Mouse (Mus musculus) thymus, postnatal 36 days (tissue): Measurements from ENCODE around the gene Pdzk1.

ENCODE experiments used
- DNase-seq, 2 experiments: peaks; one replicate each; pipeline ENCODE4 v3.0.0; 2022; ENCODE audit warnings: mixed read lengths in 2 of 2

Gene Pdzk1

DNA sequence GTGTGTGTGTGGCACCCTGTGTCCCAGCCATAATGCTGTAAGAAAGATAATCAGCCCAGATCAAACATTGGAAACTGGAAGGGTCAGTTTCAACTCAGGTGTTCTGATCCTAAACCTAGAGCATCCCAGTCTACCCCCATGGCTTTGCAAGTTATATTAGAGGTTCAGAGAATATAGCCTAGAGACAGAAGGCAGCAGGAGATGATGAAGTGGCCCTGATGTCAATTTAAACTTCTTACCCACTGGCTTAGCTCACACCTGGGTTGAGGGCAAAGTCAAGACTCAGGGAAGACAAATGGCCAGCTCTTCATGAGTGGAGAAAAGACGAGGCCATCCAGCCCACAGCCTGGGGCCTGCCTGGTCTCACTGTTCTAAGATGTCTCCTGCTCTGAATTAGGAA, at the start of gene Pdzk1, which contains the start of gene Cd160:
Gene Pdzk1, plus strand, starts transcription at position 301 of the 400 bp plus-strand sequence.
Gene Cd160, minus strand, starts transcription at position 368 of the 400 bp plus-strand sequence.
- DNase-seq = no peak

- DNase-seq = no peak
Measured at GRCm38 (mm10) chr3:96782236-96782635, 46.8 kb upstream of the Pdzk1 start.

DNA sequence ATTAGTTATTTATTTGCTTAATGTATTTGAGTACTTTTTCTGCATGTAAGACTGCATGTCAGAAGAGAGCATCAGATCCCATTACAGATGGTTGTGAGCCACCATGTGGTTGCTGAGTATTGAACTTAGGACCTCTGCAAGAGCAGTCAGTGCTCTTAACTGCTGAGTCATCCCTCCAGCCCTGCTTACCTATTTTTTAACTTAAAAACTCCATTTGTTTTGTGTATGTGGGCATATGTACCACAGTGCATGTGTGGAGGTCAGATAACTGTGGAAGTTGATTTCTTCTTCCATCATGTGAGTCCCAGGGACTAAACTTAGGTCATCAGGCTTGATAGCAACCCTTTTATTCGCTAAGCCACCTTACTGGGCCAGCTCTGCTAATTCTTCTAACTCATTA, 41.3 kb upstream of the Pdzk1 start:
- no peak for DNase-seq

- DNase-seq = no peak
Measured at GRCm38 (mm10) chr3:96788506-96788905, 40.6 kb upstream of the Pdzk1 start.

GRCm38 (mm10) chr3:96800254-96800653, 28.8 kb upstream of the Pdzk1 start:
- DNase-seq = no peak

- DNase-seq = no peak
Measured at GRCm38 (mm10) chr3:96802214-96802613, 26.9 kb upstream of the Pdzk1 start.

- no peak for DNase-seq
Measured at GRCm38 (mm10) chr3:96808136-96808535, 20.9 kb upstream of the Pdzk1 start.

DNA sequence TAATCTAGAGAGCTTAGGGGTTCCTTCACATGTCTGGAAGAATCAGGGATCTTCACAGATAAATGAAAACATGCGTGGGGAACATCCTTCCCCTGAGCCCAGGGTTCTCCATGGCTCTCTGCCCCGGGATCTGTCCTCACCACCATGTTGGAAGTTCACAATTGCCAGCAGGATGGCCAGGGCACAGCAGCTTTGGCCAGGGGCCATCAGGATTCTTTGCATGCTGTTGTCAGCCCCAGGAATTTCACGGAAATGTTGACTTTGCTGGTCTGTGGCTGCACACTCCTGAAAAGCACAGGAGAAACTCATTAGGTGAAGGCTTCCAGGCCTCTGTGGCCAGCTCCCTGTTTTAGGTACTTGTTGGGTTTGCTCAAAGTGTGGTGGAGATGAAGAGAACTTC, 20.4 kb upstream of the Pdzk1 start:
- DNase-seq = no peak

DNA sequence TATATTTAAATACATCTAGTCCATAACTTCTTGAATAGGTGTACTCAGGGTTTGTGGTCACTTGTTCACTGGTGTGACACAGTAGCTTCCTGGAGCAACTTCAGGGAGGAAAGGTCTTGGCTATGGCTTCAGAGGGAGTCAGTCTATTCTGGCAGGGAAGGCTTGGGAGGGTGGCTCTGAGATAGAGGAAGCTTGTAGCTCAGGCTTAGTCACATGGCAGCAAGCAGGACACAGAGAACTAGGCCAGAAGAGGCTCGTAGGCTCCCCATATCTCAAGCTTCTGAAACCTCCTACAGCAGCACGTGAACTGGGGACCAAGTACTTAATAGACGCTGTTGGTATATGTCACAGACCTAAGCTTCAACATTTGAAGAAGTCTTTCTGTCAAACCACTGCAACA, 17.9 kb upstream of the Pdzk1 start:
- no peak for DNase-seq

DNA sequence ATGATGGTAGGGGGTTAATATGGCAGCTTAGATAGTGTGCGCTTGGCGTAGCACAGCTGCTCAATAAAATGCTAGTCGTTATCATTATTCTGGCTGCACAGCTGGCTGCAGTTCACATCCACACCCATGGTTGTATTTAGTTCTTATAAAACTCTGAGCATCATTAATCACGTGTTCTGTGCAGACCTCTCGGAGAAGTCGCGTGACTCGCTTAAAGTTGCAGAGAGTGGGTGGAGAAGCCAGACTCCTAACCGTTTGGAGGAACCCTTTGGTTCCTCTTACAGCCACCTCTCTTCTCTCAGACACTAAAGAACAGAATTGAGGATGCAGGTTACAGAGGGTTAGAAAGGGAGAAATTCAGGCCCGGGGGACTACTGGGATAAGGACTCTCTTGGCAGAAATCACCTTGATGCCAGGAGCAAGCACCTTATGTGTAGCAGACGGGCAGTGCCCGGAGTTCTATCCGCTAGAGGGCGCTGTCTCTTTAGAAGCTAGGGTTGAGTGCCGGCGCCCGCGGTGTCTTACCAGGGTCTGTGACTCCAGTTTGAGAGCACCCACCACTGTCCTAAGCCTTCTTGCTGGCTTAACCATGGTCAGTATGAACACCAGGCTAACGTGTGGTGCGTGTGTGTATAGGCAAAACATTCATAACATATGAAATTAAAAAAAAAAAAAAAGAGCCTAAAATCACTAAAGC, 16.5 kb upstream of the Pdzk1 start:
- DNase-seq = peak; percentile 84 to 87

DNA sequence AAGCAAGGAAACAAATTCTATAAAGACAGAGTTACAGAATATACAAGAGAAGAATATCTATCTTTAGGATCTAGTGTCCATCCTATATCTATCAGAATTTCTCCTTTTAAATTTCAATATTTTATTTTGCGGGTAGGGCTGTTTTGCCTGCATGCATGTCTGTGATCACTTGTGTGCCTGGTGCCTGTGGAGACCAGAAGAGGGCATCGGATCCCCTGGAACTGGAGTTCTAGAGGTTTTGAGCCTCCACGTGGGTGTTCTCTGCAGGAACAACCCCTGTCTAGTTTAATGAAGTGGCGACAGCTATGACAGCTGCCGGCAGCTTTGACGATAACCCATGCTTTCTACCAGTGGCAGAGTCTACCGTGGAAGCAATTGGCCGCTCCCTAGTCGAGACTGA, 16.0 kb upstream of the Pdzk1 start:
- DNase-seq = peak; percentile 33 to 60

- peak in 1 of 2 experiments; percentile 5 for DNase-seq
Measured at GRCm38 (mm10) chr3:96813591-96814244, 15.4 kb upstream of the Pdzk1 start.

- peak; percentile 66 to 75 for DNase-seq
Measured at GRCm38 (mm10) chr3:96814342-96814741, 14.7 kb upstream of the Pdzk1 start.

DNA sequence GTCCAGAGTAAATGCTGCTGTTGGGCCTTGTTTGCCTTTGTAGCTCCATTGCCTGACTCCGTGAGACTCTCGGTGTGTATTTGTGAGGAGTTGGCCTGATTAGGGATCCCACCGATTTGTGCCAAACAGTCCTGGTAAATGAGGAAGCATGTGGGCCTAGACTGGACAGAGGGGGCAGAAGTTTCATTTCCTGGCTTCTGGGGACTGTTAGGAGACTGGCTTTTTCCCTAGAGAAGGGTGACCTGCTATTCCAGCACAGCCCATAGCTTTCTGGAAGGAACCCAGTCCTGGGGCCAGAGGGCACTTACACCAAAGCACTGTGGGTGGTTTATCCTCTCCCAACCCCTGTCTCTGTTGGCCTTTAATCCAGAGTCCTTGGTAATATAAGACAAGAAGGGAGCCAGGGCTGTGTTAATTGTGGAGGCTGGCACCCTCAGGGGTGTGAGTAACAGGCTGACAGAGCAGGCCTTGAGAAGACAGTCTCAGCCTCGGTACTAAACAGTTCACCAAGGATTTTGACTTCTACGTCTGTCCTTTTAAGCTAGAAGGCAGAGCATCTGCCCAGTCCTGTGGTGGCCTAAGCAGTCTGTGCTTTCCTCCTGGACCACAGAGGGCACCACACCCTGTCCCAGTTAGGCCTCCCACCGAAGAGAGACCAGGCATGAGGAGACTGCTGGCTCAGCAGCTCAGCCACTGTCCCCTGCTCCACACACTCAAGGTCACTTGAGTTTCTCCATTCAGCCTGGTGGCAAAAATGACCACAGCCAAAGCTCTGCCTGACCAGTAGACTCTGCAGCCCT, 8.8 kb upstream of the Pdzk1 start:
- DNase-seq = no peak

DNA sequence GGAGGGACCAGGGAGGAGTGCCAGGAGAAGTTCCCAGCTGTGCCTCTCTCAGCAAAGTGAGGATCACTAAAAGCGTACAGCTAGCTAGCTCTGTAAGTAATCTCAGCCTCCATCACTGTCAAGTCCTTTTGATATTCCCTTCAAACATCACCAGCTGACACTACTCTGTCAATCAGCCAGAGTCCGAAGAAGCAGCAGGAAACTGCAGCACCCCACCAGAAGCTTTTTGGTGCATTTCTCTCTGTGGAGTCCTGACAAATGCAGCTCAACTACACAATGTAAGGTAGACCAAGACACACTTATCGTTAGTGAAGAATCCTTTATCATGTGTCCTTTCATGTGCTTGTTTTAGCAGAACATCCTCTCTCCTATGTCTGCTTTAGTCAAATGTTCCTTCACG, 7.5 kb upstream of the Pdzk1 start:
- DNase-seq = no peak

DNA sequence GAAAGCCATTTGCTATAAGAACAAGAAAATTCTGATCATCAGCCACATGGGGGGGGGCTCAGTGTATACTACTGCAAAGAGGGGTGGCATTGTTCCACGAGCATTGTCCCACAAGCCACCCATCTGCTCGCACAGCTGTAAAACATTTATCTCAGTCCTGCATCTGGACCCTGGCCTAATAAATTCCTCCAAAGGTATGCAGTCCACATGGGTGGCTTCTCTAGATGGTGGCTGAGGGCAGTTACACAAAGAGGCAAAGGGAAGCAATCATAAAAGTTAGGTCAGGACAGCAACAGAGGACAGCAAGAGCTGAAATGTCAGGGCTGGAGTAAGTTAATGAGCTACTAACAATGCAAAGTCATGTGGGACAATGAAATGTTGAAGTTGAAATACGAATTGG, 5.4 kb upstream of the Pdzk1 start:
- no peak for DNase-seq

DNA sequence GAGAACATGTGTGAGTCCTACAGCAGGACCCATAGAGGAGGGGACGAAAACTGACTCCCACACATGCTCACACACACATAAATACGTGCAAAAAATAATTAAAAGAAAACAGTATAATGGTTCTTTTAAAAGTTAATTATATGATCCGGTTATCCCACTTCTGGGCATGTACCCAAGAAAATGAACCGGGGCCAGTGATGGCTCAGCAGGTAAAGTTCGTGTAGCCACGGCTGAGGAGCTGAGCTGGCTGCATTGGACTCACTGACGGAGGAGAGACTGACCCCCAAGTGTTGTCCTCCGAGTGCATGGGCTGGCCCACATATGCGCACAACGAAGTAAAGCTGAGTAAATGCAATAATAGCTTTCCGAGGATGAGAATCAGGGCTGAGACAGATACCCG, 4.5 kb upstream of the Pdzk1 start:
- no peak for DNase-seq

- no peak for DNase-seq
Measured at GRCm38 (mm10) chr3:96825261-96825660, 3.8 kb upstream of the Pdzk1 start.

GRCm38 (mm10) chr3:96828308-96828864, 698 bp upstream of the Pdzk1 start:
- DNase-seq = no peak

GRCm38 (mm10) chr3:96829856-96830255, 772 bp downstream of the Pdzk1 start:
- no peak for DNase-seq

DNA sequence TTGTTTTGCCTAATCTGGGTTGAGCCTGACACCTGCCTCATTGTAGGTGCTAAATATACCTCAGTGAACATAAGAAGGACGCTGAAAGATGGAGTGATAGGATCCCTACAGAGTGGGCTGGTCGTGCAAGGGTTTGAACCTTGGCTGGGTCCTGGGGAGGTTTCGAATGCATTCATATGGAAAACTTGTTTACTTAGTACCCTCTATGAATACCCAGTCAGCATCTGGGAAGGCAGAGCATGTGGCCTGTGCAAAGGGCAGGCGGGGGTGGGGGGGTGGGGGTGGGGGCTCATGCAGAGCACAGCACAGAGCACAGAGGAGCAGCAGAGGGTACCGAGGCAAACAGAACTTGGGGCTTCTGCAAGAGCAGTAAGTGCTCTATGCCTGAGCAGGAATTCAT, 3.8 kb downstream of the Pdzk1 start:
- DNase-seq = no peak

DNA sequence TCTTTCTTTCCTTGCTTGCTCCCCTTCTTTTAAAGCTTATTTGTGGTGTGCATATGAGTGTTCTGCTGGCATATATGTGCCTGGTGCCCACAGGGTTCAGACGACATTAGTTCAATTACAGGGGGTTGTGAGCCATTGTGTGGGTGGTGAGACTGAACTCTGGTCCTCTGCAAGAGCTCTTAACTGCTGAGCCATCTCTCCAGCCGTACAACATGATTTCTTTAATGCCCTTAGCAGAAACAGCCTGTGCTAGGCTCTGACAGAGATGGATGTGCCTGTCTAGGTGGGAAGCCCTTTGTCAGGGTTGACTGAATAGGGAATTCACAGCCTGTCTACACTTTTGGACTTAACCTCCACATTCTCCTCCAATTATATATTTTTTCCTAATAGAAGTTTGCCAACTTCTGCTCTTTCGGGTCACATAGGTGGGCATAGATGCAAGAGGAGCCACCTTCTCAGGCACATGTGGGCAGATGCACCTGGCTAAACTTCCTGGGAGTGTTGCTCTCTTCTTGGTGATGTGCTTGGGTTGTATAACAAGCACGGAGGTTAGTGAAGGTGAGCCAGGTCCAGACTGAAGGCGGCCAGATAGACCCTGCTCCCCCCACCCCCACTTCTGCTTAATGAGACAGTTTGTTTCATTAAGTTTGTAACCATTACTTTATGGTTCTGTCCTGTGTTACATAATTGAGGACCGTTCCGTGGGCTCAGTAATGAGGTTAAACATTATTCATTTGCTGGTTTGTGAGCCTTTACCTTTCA, 5.7 kb downstream of the Pdzk1 start:
- no peak for DNase-seq

- no peak for DNase-seq
Measured at GRCm38 (mm10) chr3:96836414-96836813, 7.3 kb downstream of the Pdzk1 start.
